Mouse (Mus musculus) urinary bladder, postnatal 10 days (tissue): ENCODE data around the gene Slit1.

Experiments used
- DNase-seq: peaks from one replicate; pipeline ENCODE4 v3.0.0; 2022; ENCODE audit warnings: low spot score

The Slit1 gene

DNA sequence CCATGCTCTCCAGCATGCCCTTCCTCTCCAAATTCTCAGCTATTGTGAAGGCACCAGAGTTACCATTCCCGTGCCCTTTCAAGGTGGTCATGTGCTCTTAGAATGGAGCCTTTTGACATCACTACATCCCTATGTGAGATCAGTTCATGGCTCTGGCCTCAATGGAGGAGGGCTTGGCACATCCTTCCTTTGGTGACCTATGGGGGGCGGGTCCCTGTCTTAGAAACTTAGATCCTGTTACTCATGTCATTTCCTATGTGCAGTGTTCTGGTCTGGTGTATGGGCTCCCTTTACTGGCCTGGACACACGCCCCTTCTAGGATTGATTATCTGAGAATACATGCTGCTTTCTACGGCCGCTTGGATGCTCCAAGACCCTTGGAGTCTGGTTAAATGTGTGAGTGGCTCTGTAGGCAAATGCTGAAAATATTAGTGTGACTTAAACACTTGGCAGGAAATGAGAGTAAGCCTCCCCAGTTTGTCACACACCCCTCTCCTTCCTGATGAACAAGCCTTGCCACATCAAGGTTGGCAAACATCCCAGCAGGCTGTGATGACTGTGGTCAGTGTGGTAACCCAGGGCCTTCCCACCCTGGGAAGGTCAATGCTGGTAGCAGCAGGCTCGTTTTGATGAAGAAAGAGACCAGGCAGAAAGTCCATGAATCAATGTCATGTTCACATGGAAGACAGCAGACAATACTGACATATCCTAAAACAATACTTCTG, 146.1 kb downstream of the Slit1 start:
- no peak for DNase-seq

DNA sequence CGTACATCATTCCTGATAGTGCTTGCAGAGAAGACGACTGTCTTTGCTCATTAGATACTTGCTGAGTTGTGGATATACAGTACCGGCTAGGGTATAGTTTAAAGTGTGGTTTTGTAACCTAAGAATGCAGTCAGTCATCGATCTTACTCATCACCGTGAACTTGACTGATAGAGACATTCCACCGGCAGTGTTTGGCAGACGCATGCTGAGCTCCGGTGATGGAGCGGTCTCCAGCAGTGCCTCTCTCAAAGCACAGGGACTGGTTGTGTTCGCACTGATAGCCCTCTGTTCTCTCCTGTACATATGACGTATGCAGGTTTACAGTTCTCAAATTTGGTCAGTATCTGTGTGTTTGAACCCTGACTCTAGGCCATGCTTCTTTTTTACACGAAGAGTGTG, 151.7 kb downstream of the Slit1 start:
- DNase-seq: no peak

GRCm38 (mm10) chr19:41589681-41590080, 153.8 kb downstream of the Slit1 start:
- no peak for DNase-seq

GRCm38 (mm10) chr19:41589026-41589425, 154.4 kb downstream of the Slit1 start:
- DNase-seq: no peak

GRCm38 (mm10) chr19:41587431-41588222, 155.8 kb downstream of the Slit1 start:
- no peak for DNase-seq

DNA sequence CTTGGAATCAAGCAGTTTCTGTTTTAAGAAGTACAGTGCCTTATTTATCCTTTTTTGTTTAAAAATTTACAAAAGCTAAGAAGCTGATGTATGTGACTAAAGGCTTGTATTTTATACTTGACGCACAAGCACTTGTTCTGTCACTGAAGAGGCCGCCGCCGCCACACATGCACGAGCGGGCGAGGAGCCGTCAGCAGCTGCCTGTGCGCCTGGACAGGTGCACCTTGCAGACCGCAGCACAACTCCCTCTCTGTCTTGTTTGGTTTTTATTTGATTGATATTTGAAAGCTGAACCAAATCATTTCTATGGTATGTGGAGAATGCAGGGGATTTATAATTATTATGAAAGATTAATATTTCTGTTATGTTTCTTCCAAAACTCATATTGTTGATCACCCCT, 156.7 kb downstream of the Slit1 start:
- DNase-seq: no peak

GRCm38 (mm10) chr19:41582918-41583514, 160.4 kb downstream of the Slit1 start:
- no peak for DNase-seq

- DNase-seq: no peak
These were observed 161.6 kb downstream of the Slit1 start, which contains the start of gene Gm340 for GRCm38 (mm10) chr19:41581706-41582420. Gene Gm340 (plus strand): TSS chr19:41582370.

- DNase-seq: no peak
These were observed 164.0 kb downstream of the Slit1 start for GRCm38 (mm10) chr19:41579311-41579920.

DNA sequence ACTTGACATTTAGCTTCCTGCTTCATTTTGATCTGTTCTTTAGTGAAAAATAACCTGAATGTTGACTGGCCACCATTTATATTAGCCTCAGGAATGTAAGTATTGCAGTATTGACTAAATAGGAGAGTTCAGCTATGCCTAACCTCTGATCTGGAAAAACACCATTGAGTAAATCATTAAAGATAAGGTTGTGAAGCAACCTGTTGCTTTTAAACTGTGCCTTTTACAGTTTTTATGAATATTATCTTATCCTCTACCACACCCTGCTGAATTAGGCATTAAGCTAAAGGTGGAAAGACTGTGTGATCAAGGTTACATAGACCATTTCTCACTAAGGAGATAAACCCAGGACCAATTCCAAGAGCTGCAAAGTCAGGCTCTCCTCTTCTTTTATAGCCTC, 165.9 kb downstream of the Slit1 start:
- DNase-seq: no peak

DNA sequence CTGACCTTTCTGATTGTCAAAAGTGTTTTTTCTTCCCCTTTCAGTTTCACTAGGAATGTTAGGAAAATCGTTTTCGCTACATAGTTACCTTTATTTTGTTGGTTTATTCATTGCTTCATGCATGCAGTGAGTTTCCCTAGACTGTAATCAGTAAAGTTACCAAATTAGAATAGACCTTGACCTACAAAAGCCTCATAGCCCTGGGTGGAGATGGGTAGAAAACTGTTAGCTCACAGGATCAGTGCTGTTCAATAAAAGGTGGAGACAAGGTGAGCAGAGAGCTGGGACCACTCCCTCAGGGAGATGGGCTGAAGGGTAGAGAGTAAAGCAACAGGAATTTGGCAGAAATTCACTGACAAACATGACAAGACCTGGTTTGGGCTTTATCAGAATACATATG, 169.8 kb downstream of the Slit1 start:
- no peak for DNase-seq

- DNase-seq: no peak
These were observed 174.7 kb downstream of the Slit1 start for GRCm38 (mm10) chr19:41568791-41569190.

DNA sequence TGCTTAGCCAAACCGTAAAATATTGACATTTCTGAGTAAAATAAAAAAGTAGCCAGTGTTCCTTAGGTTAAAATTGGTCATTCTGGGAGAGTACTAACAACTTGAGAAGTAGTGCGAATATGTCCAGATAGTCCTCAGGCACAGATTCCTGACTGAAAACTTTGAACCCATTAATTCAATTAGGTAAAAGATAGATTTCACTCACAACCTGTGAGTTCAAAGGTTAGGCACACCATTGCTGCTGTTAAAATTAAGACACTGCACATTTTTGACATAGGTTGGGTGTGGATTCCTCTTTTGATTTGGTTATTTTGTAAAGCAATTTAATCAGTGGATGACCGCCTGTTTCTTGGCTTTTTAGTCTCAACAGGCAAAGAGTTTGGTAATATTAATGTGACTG, 182.6 kb downstream of the Slit1 start:
- no peak for DNase-seq

DNA sequence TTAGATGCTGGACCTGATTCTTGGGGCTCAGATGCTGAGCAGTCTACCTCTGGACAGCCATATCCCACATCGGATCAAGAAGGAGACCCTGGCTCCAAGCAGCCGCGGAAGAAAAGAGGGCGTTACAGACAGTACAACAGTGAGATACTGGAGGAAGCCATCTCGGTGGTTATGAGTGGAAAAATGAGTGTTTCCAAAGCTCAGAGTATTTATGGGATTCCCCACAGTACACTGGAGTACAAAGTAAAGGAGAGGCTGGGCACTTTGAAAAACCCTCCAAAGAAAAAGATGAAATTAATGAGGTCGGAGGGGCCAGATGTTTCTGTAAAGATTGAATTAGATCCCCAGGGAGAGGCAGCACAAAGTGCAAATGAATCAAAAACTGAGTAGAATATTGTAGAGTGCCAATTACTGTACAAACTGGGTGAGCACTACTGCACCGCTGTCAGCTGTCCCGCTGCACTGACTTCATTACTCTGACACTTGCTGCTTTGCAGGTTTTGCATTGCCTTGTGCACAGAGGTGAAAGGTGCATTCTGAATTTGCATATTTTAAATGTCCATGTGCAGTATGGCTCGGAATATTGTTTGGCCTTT, 184.5 kb downstream of the Slit1 start:
- DNase-seq: no peak

GRCm38 (mm10) chr19:41557491-41557890, 186.0 kb downstream of the Slit1 start:
- DNase-seq: no peak

DNA sequence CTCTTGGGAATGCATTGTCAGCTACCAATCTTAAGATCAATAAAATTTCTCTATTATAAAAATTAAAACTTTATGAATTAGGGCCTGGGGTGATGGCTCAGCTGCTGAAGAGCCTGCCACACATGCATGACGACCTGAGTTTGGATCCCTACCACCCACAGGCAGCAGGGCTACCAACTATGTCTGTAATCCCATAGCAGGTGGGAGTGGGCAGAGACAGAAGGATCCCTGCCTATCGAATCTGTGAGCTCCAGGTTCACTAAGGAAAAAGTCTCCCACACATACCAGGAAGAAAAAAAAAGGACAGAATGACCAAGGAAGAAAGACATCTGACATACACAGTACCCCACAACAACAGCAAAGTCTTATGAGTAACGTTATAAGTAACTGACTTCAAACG, 186.5 kb downstream of the Slit1 start:
- DNase-seq: no peak
